In the genomic region with DNA sequence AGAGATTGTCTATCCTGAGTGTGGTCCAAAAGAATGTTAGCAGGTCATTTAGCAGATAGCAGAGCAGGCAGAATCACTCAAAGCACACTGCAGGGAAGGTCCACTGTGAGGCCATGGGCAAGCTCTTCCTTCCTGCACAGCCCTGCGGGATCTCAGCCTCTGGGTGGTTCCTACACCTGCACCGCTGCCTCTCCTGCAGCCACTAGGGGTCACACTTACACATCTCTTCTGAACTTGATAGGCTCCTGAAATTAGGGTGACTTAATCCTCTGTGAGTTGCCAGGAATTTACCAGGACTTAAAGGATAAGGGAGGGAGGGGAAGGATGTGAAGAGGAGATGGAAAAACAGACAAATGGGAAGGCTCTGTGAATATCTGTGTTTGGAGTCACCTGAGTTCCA, we compare ENCODE assay signal across 9 mouse cellular contexts.
DNase-seq lines count a peak whose midpoint lies in the region; ATAC-seq lines count a peak whose summit lies in the region.
"Had no signal": no experiment of that assay in that cellular context is flagged by ENCODE, and none has a peak within 500 bp of the region (broad histone marks: within the 10 kb centered on the region; RNA-seq: fewer than 3 reads in every experiment).

No protein-coding gene starts in this region.

- H3K4me1 ChIP-seq in embryonic facial prominence, embryonic 14.5 days (ENCODE audit: control insufficient read depth, insufficient read depth, low read length), result no peaks in the 10 kb centered on the region
- H3K4me1 ChIP-seq in hindbrain, embryonic 13.5 days (replicated peaks), result peaks cover 9% of the 10 kb centered on the region; the same call in 1 of the 2 replicates
- H3K4me1 ChIP-seq: stomach, embryonic 15.5 days had no signal

- H3K27ac ChIP-seq in embryonic facial prominence, embryonic 14.5 days (replicated peaks; ENCODE audit: low read depth, low read length), result no peak overlapping the region
- H3K27ac ChIP-seq in hindbrain, embryonic 13.5 days, result no peak overlapping the region
- H3K27ac ChIP-seq: stomach, embryonic 15.5 days had no signal

- ATAC-seq in embryonic facial prominence, embryonic 14.5 days (ENCODE audit: low read depth), result peak; percentile 83
- peak; percentile 46; the same call in 1 of the 2 replicates for ATAC-seq in hindbrain, embryonic 13.5 days (ENCODE audit: low FRiP score)
- no peak; the same call in 1 of the 2 replicates for ATAC-seq in erythroid progenitor cell, adult 5-6 weeks (replicated peaks; ENCODE audit: low FRiP score, poor library complexity, severe bottlenecking)

- H3K9ac ChIP-seq in embryonic facial prominence, embryonic 14.5 days (ENCODE audit: low read depth, low read length), result no peak overlapping the region
- H3K9ac ChIP-seq in hindbrain, embryonic 13.5 days, result no peak overlapping the region
- H3K9ac ChIP-seq: stomach, embryonic 15.5 days had no signal

- no peaks in the 10 kb centered on the region for H3K36me3 ChIP-seq in embryonic facial prominence, embryonic 14.5 days (ENCODE audit: control insufficient read depth, insufficient read depth, low read length)
- H3K36me3 ChIP-seq in hindbrain, embryonic 13.5 days, result no peaks in the 10 kb centered on the region
- H3K36me3 ChIP-seq: stomach, embryonic 15.5 days had no signal

- no peaks in the 10 kb centered on the region for H3K9me3 ChIP-seq in embryonic facial prominence, embryonic 14.5 days (ENCODE audit: control insufficient read depth, low read length)
- no peaks in the 10 kb centered on the region for H3K9me3 ChIP-seq in hindbrain, embryonic 13.5 days
- H3K9me3 ChIP-seq: stomach, embryonic 15.5 days had no signal

- no peaks in the 10 kb centered on the region for H3K27me3 ChIP-seq in embryonic facial prominence, embryonic 14.5 days (replicated peaks; ENCODE audit: control insufficient read depth, insufficient read depth, low read length)
- H3K27me3 ChIP-seq in hindbrain, embryonic 13.5 days, result 0 out of 2 replicates have a peak, but pooled peaks cover 3% of the 10 kb centered on the region
- H3K27me3 ChIP-seq: stomach, embryonic 15.5 days had no signal

- DNase-seq in ES-CJ7 (ENCODE audit: low read depth, low spot score), result peak; percentile 73
- DNase-seq in adrenal gland, postnatal 25 days, result peak; percentile 57
- DNase-seq in embryonic facial prominence, embryonic 14.5 days (ENCODE audit: low spot score), result peak; percentile 84
- DNase-seq in layer of hippocampus, adult 9-10 months (ENCODE audit: low spot score), result peak; percentile 64
- peak; percentile 74 for DNase-seq in lung, postnatal 10 days
- DNase-seq in ovary, postnatal 36 days (ENCODE audit: low spot score), result peak; percentile 45

- 12% methylated on average over 2 of the region's 2 CpGs for WGBS in embryonic facial prominence, embryonic 14.5 days
- WGBS in hindbrain, embryonic 13.5 days, result 5% methylated on average over 2 of the region's 2 CpGs

- H3K4me2 ChIP-seq in embryonic facial prominence, embryonic 14.5 days (ENCODE audit: low read depth, low read length), result no peak overlapping the region
- no peak overlapping the region for H3K4me2 ChIP-seq in hindbrain, embryonic 13.5 days
- H3K4me2 ChIP-seq: stomach, embryonic 15.5 days had no signal

- H3K4me3 ChIP-seq in embryonic facial prominence, embryonic 14.5 days (ENCODE audit: low read depth, low read length), result no peak overlapping the region
- no peak overlapping the region for H3K4me3 ChIP-seq in hindbrain, embryonic 13.5 days
- H3K4me3 ChIP-seq: stomach, embryonic 15.5 days had no signal
